Mouse (Mus musculus): ENCODE results near the gene Dmrtb1. TPM values are rescaled to one million over a fixed set of nuclear protein-coding genes. Genes with fewer than 3 reads are reported as not detected.

Gene Dmrtb1
- polyA plus RNA-seq, 1 experiment, result not detected

- Histone ChIP-seq H3K4me1 (ENCODE audit: control insufficient read depth, insufficient read depth, low read length) (no peaks in the 10 kb centered on the region), H3K4me3 (ENCODE audit: insufficient read depth, low read length) (no peak overlapping the region), H3K27ac (ENCODE audit: insufficient read depth, low read depth, low read length) (no peak overlapping the region)
- no peak for TF ChIP-seq CTCF (IDR thresholded peaks at IDR 0.05; ENCODE audit: low read depth, low read length)
- TF ChIP-seq POLR2A (IDR thresholded peaks at IDR 0.05; ENCODE audit: borderline replicate concordance, low read depth, low read length), result no peak
Measured at GRCm38 (mm10) chr4:107683006-107683756, 849 bp downstream of the Dmrtb1 start.

- Histone ChIP-seq H3K4me1 (ENCODE audit: control insufficient read depth, insufficient read depth, low read length) (no peaks in the 10 kb centered on the region), H3K27ac (ENCODE audit: insufficient read depth, low read depth, low read length) (no peak overlapping the region), H3K4me3 (ENCODE audit: insufficient read depth, low read length) (no peak overlapping the region)
- TF ChIP-seq POLR2A (IDR thresholded peaks at IDR 0.05; ENCODE audit: borderline replicate concordance, low read depth, low read length), result no peak
- no peak for TF ChIP-seq CTCF (IDR thresholded peaks at IDR 0.05; ENCODE audit: low read depth, low read length)
Measured at GRCm38 (mm10) chr4:107681099-107681849, 2.8 kb downstream of the Dmrtb1 start.

GRCm38 (mm10) chr4:107680311-107681098 is 3.5 kb downstream of the Dmrtb1 start:
- no peaks in the 10 kb centered on the region for H3K4me1 ChIP-seq (ENCODE audit: control insufficient read depth, insufficient read depth, low read length)
- H3K4me3 ChIP-seq (ENCODE audit: insufficient read depth, low read length), result no peak overlapping the region
- TF ChIP-seq CTCF (IDR thresholded peaks at IDR 0.05; ENCODE audit: low read depth, low read length), result no peak
- TF ChIP-seq POLR2A (IDR thresholded peaks at IDR 0.05; ENCODE audit: borderline replicate concordance, low read depth, low read length), result no peak
- H3K27ac ChIP-seq (ENCODE audit: insufficient read depth, low read depth, low read length), result no peak overlapping the region

- no peak overlapping the region for H3K27ac ChIP-seq (ENCODE audit: insufficient read depth, low read depth, low read length)
Measured at GRCm38 (mm10) chr4:107675645-107676044, 8.4 kb downstream of the Dmrtb1 start.

DNA sequence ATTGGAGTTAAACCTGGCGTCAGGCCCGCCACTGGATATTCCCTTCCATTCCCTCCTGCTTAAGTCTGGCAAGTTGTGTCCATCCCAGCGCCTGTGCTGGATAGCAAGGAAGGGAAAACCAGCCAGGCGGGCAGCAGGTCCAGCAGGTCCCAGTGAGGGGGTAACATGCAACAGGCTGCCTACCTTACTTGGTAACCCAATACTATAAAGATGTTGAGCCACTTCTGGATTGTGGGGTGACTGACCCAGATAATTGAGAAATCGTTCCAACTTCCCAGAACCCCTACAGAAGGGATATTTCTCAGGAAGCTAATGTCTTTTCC is 9.7 kb downstream of the Dmrtb1 start:
- TF ChIP-seq POLR2A (IDR thresholded peaks at IDR 0.05; ENCODE audit: borderline replicate concordance, low read depth, low read length) (no peak), CTCF (IDR thresholded peaks at IDR 0.05; ENCODE audit: low read depth, low read length) (no peak)
- Histone ChIP-seq H3K27ac (ENCODE audit: insufficient read depth, low read depth, low read length) (no peak overlapping the region), H3K4me1 (ENCODE audit: control insufficient read depth, insufficient read depth, low read length) (no peaks in the 10 kb centered on the region), H3K4me3 (ENCODE audit: insufficient read depth, low read length) (no peak overlapping the region)

More at GRCm38 (mm10) chr4:107675645-107676044, 8.4 kb downstream of the Dmrtb1 start:
- no peaks in the 10 kb centered on the region for H3K4me1 ChIP-seq (ENCODE audit: control insufficient read depth, insufficient read depth, low read length)
- TF ChIP-seq POLR2A (IDR thresholded peaks at IDR 0.05; ENCODE audit: borderline replicate concordance, low read depth, low read length) (no peak), CTCF (IDR thresholded peaks at IDR 0.05; ENCODE audit: low read depth, low read length) (no peak)
- no peak overlapping the region for H3K4me3 ChIP-seq (ENCODE audit: insufficient read depth, low read length)

DNA sequence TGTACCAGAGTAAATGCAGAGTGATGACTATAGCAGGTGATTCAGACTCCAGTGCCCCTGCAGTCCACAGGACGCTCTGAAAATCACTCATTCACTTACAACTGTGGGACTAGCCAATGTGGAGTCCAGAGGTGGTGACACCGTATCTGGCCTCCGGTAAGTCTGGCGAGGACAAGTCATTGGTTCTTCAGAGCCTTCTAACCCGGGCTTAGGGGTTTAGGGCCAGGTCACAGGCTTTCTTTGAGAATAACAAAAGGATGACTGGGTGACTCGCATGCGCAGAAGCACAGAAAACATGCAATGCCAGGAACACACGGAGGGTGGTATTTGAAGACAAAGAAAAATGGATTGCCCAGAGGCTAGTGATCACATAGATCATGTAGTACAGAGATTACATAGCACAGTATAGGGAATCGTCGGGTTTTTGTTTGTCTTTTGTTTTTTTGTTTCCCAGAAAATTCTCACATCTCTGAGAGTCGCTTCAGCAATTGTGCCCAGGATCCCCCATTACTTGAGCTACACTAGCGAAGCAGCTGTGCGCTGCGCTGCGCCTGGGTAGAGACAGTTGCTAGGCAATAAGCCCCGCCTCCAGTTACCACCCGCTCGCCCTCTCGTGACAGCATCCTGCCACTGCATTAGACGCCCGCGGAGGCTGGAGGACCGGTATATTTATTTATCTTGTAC is 10.2 kb downstream of the Dmrtb1 start:
- Histone ChIP-seq H3K27ac (ENCODE audit: insufficient read depth, low read depth, low read length) (no peak overlapping the region), H3K4me3 (ENCODE audit: insufficient read depth, low read length) (no peak overlapping the region), H3K4me1 (ENCODE audit: control insufficient read depth, insufficient read depth, low read length) (no peaks in the 10 kb centered on the region)
- TF ChIP-seq CTCF (IDR thresholded peaks at IDR 0.05; ENCODE audit: low read depth, low read length), result peak; percentile 34; the same call in 1 of the 2 replicates
- TF ChIP-seq POLR2A (IDR thresholded peaks at IDR 0.05; ENCODE audit: borderline replicate concordance, low read depth, low read length), result no peak

GRCm38 (mm10) chr4:107670731-107671130 is 13.3 kb downstream of the Dmrtb1 start:
- H3K27ac ChIP-seq (ENCODE audit: insufficient read depth, low read depth, low read length), result no peak overlapping the region
- H3K4me1 ChIP-seq (ENCODE audit: control insufficient read depth, insufficient read depth, low read length), result no peaks in the 10 kb centered on the region
- H3K4me3 ChIP-seq (ENCODE audit: insufficient read depth, low read length), result no peak overlapping the region
- TF ChIP-seq CTCF (IDR thresholded peaks at IDR 0.05; ENCODE audit: low read depth, low read length), result no peak
- no peak for TF ChIP-seq POLR2A (IDR thresholded peaks at IDR 0.05; ENCODE audit: borderline replicate concordance, low read depth, low read length)

DNA sequence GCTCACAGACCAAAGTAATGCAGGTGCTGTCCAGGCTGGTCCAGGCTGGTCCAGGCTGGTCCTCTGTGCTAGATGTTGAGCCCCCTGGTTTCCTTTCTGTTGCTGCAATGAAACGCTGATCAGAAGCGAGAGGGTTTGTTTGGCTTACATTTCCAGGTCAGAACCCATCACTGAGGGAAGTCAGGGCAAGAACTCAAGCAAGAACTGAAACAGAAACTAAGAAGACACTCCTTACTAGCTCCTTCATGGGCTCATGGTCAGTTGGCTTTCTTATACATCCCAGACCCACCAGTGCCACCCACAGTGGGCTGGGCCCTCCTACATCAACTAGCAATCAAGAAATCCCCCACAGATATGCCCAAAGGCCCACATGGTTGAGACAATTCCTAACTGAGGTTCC is 15.5 kb downstream of the Dmrtb1 start:
- TF ChIP-seq POLR2A (IDR thresholded peaks at IDR 0.05; ENCODE audit: borderline replicate concordance, low read depth, low read length), result no peak
- H3K27ac ChIP-seq (ENCODE audit: insufficient read depth, low read depth, low read length), result no peak overlapping the region
- no peak overlapping the region for H3K4me3 ChIP-seq (ENCODE audit: insufficient read depth, low read length)
- no peaks in the 10 kb centered on the region for H3K4me1 ChIP-seq (ENCODE audit: control insufficient read depth, insufficient read depth, low read length)

- no peak overlapping the region for H3K4me3 ChIP-seq (ENCODE audit: insufficient read depth, low read length)
- H3K27ac ChIP-seq (ENCODE audit: insufficient read depth, low read depth, low read length), result no peak overlapping the region
- TF ChIP-seq CTCF (IDR thresholded peaks at IDR 0.05; ENCODE audit: low read depth, low read length), result no peak
- no peak for TF ChIP-seq POLR2A (IDR thresholded peaks at IDR 0.05; ENCODE audit: borderline replicate concordance, low read depth, low read length)
- H3K4me1 ChIP-seq (ENCODE audit: control insufficient read depth, insufficient read depth, low read length), result no peaks in the 10 kb centered on the region
Measured at GRCm38 (mm10) chr4:107660649-107661048, 23.4 kb downstream of the Dmrtb1 start.
